Mouse (Mus musculus) hindbrain, embryonic 14.5 days (tissue): ENCODE results near the gene Gnai2. TPM values are rescaled to one million over a fixed set of nuclear protein-coding genes. Genes with fewer than 3 reads are reported as not detected.
A peak's percentile ranks its signal among the peaks of the same experiment; 100 is the strongest.

Source experiments
- ATAC-seq: fragments of 200-750 bp; cut with Nextera tagmentation; 2 replicates; pipeline ENCODE4 v1.8.0; 2017; ENCODE audit warnings: moderate number of reproducible peaks, mild to moderate bottlenecking, moderate TSS enrichment, moderate library complexity; ENCODE audit not compliant: low FRiP score
- DNase-seq: peaks from one replicate; pipeline ENCODE4 v3.0.0-alpha.2; 2015; ENCODE audit warnings: low spot score
- H3K27ac ChIP-seq: fragments of 300-500 bp; sonication (generic); 2 replicates; pipeline ENCODE4 v1.5.1; 2014; ENCODE audit warnings: mild to moderate bottlenecking, moderate library complexity
- H3K27me3 ChIP-seq: fragments of 300-500 bp; sonication (generic); 2 replicates; pipeline ENCODE4 v1.6.1; 2014; ENCODE audit warnings: mild to moderate bottlenecking, low read length, mixed read lengths; ENCODE audit not compliant: control insufficient read depth, insufficient read depth
- H3K36me3 ChIP-seq: fragments of 300-500 bp; sonication (generic); replicated peaks from 2 replicates; pipeline ENCODE4 v1.6.1; 2014; ENCODE audit not compliant: control insufficient read depth, insufficient read depth
- H3K4me1 ChIP-seq: fragments of 300-500 bp; sonication (generic); replicated peaks from 2 replicates; pipeline ENCODE4 v1.6.1; 2014; ENCODE audit warnings: antibody characterized with exemption, low read length, mixed read lengths; ENCODE audit not compliant: control insufficient read depth, insufficient read depth
- H3K4me2 ChIP-seq: fragments of 300-500 bp; sonication (generic); replicated peaks from 2 replicates; pipeline ENCODE4 v1.6.1; 2014; ENCODE audit warnings: mild to moderate bottlenecking, moderate library complexity
- H3K4me3 ChIP-seq: fragments of 300-500 bp; sonication (generic); replicated peaks from 2 replicates; pipeline ENCODE4 v1.5.1; 2014; ENCODE audit warnings: mild to moderate bottlenecking, low read length
- H3K9ac ChIP-seq: fragments of 300-500 bp; sonication (generic); 2 replicates; pipeline ENCODE4 v1.6.1; 2014
- H3K9me3 ChIP-seq: fragments of 300-500 bp; sonication (generic); 2 replicates; pipeline ENCODE4 v1.6.1; 2016; ENCODE audit warnings: low read length; ENCODE audit not compliant: control insufficient read depth
- WGBS: fragments of 180-500 bp; shearing (Covaris S2); extraction: QIAGEN DNeasy Blood & Tissue Kit; methylation state at CpG from one replicate; pipeline ENCODE4 v1.1.7; 2014; 5-methylcytosine and 5-hydroxymethylcytosine counted together
- polyA plus RNA-seq: library from polyadenylated mRNA; unstranded; fragments of >200 nt; fragmentation: Nextera tagmentation; extraction: Ambion mirVana; gene quantifications from 2 replicates; pipeline ENCODE4 v1.2.1, GENCODE M21; 2014

The Gnai2 gene
- polyA plus RNA-seq, 1 experiment from 2014 or later, result 282 TPM

GRCm38 (mm10) chr9:107602068-107602648 lies 33.0 kb downstream of the Gnai2 start:
- Histone ChIP-seq H3K27ac (no peak overlapping the region), H3K9me3 (no peaks in the 10 kb centered on the region), H3K4me2 (no peak overlapping the region), H3K27me3 (no peaks in the 10 kb centered on the region), H3K4me3 (no peak overlapping the region), H3K4me1 (peaks cover 20% of the 10 kb centered on the region), H3K36me3 (no peaks in the 10 kb centered on the region), H3K9ac (0 out of 2 replicates have a peak overlapping the region, but pooled peaks have one; percentile 33)
- 16% methylated on average over 10 of the region's 10 CpGs for WGBS
- peak; percentile 98 for DNase-seq
- ATAC-seq, result peak; percentile 58; the same call in 1 of the 2 replicates

GRCm38 (mm10) chr9:107601275-107601674 lies 33.9 kb downstream of the Gnai2 start:
- no peak overlapping the region for H3K4me3 ChIP-seq
- no peak overlapping the region for H3K27ac ChIP-seq
- H3K9ac ChIP-seq, result no peak overlapping the region
- no peaks in the 10 kb centered on the region for H3K36me3 ChIP-seq
- no peaks in the 10 kb centered on the region for H3K27me3 ChIP-seq
- peaks cover 12% of the 10 kb centered on the region for H3K4me1 ChIP-seq
- no peak overlapping the region for H3K4me2 ChIP-seq
- H3K9me3 ChIP-seq, result no peaks in the 10 kb centered on the region
- ATAC-seq (no peak), DNase-seq (no peak)
- 87% methylated on average over 11 of the region's 11 CpGs for WGBS

DNA sequence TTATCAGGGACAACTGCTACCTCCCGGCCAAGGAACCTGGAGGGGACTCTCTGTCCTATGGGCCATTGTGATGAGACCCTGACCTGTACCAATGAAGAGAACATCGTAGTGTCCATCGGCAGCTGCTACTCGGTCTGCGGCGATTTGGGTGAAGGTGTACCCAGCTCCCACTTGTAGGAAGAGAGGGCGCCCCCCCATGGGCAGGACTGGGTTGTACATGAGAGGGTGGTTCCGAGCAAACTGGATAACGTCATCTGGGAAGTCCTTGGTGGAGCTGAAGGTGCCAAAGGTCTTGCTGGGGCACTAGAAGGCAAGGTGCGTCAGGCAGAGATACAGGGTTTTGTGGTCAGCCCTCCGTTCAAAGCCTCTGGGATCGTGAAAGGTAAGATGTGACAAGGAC lies 34.4 kb downstream of the Gnai2 start:
- Histone ChIP-seq H3K27me3 (no peaks in the 10 kb centered on the region), H3K4me3 (no peak overlapping the region), H3K4me1 (peaks cover 12% of the 10 kb centered on the region), H3K9me3 (no peaks in the 10 kb centered on the region), H3K27ac (no peak overlapping the region), H3K9ac (no peak overlapping the region), H3K36me3 (no peaks in the 10 kb centered on the region), H3K4me2 (no peak overlapping the region)
- DNase-seq, result no peak
- 85% methylated on average over 12 of the region's 12 CpGs for WGBS
- no peak for ATAC-seq

DNA sequence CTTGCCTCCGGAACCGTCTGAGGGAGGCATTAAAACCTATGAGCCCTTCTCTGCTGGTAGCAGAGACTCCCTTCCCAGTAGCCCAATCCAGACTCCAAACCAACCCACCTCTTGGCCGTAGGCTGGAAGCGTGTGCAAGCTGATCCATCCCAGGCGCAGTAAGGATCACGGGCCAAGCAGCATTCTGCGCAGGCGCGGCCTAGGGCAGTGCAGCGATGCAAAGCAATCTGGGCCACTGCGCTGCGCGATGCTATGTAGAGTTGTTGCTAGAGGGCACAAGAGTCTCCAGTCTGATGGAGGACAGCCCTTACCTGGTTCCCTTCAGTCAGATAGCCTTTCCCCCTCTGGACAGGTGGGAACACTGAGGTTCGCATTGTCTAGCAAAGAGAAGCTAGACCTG lies 35.3 kb downstream of the Gnai2 start:
- Histone ChIP-seq H3K4me1 (peaks cover 10% of the 10 kb centered on the region), H3K9me3 (no peaks in the 10 kb centered on the region), H3K27ac (no peak overlapping the region), H3K36me3 (no peaks in the 10 kb centered on the region), H3K9ac (0 out of 2 replicates have a peak overlapping the region, but pooled peaks have one; percentile 8), H3K4me2 (no peak overlapping the region), H3K27me3 (no peaks in the 10 kb centered on the region), H3K4me3 (no peak overlapping the region)
- ATAC-seq, result no peak
- DNase-seq, result no peak
- WGBS, result 66% methylated on average over 14 of the region's 14 CpGs

GRCm38 (mm10) chr9:107599433-107599832 lies 35.7 kb downstream of the Gnai2 start:
- Histone ChIP-seq H3K27me3 (no peaks in the 10 kb centered on the region), H3K9ac (no peak overlapping the region), H3K36me3 (no peaks in the 10 kb centered on the region), H3K27ac (no peak overlapping the region), H3K4me2 (no peak overlapping the region), H3K4me3 (no peak overlapping the region), H3K4me1 (peaks cover 5% of the 10 kb centered on the region; the same call in 1 of the 2 replicates), H3K9me3 (no peaks in the 10 kb centered on the region)
- DNase-seq (no peak), ATAC-seq (no peak)
- 91% methylated on average over 9 of the region's 9 CpGs for WGBS

DNA sequence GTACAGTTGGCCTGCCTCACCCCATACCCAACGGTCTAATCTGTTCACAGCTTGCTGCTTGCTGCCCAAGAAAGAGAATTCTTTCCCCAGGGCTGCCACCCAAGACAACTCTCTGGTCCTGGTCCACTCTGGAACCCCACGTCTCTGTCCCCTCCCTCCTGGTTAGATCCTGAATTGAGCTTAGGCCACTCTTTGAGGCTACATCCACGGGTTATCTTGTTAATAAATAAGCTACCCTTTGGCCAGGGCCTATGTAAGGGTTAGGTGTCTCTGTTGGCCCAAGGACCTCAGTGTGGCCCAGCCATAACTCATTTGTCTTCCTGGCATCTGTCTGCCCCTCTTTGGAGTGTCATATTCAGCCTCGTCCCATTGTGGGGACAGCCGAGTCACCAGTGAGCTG lies 36.8 kb downstream of the Gnai2 start:
- Histone ChIP-seq H3K4me3 (no peak overlapping the region), H3K27me3 (no peaks in the 10 kb centered on the region), H3K9me3 (no peaks in the 10 kb centered on the region), H3K9ac (no peak overlapping the region), H3K4me1 (peaks cover 4% of the 10 kb centered on the region; the same call in 1 of the 2 replicates), H3K27ac (no peak overlapping the region), H3K4me2 (no peak overlapping the region), H3K36me3 (peaks cover 8% of the 10 kb centered on the region)
- ATAC-seq (no peak), DNase-seq (no peak)
- 79% methylated on average over 5 of the region's 5 CpGs for WGBS

- no peaks in the 10 kb centered on the region for H3K9me3 ChIP-seq
- DNase-seq (no peak), ATAC-seq (no peak)
- no peak overlapping the region for H3K9ac ChIP-seq
- H3K4me3 ChIP-seq, result no peak overlapping the region
- peaks cover 18% of the 10 kb centered on the region for H3K36me3 ChIP-seq
- WGBS, result 92% methylated on average over 11 of the region's 11 CpGs
- no peaks in the 10 kb centered on the region for H3K4me1 ChIP-seq
- H3K27me3 ChIP-seq, result no peaks in the 10 kb centered on the region
- H3K27ac ChIP-seq, result no peak overlapping the region
- H3K4me2 ChIP-seq, result no peak overlapping the region
Observed at GRCm38 (mm10) chr9:107596619-107597569, 38.3 kb downstream of the Gnai2 start.

- Histone ChIP-seq H3K9ac (no peak overlapping the region), H3K4me3 (no peak overlapping the region), H3K4me2 (no peak overlapping the region), H3K4me1 (no peaks in the 10 kb centered on the region), H3K36me3 (peaks cover 36% of the 10 kb centered on the region), H3K27ac (no peak overlapping the region), H3K9me3 (no peaks in the 10 kb centered on the region), H3K27me3 (no peaks in the 10 kb centered on the region)
- DNase-seq, result no peak
- no peak for ATAC-seq
- 77% methylated on average over 8 of the region's 8 CpGs for WGBS
Observed at GRCm38 (mm10) chr9:107594281-107595062, 40.7 kb downstream of the Gnai2 start.
